Comparison of ENCODE assay signal across 10 mouse cellular contexts in genomic region chr4:145125463-145126220, GRCm38 (mm10).
DNase-seq lines count a peak whose midpoint lies in the region; ATAC-seq lines count a peak whose summit lies in the region.
"Had no signal": no experiment of that assay in that cellular context is flagged by ENCODE, and none has a peak within 500 bp of the region (broad histone marks: within the 10 kb centered on the region; RNA-seq: fewer than 3 reads in every experiment).

No protein-coding gene starts in this region.

- H3K9ac ChIP-seq in hindbrain, embryonic 14.5 days = no peak overlapping the region
- H3K9ac ChIP-seq in hindbrain, embryonic 13.5 days = no peak overlapping the region
- no peak overlapping the region for H3K9ac ChIP-seq in neural tube, embryonic 13.5 days
- 0 out of 2 replicates have a peak overlapping the region, but pooled peaks have one; percentile 26 for H3K9ac ChIP-seq in stomach, embryonic 16.5 days (ENCODE audit: low read length)

- 81% methylated on average over 4 of the region's 4 CpGs for WGBS in hindbrain, embryonic 14.5 days
- WGBS in hindbrain, embryonic 13.5 days = 80% methylated on average over 4 of the region's 4 CpGs
- 75% methylated on average over 4 of the region's 4 CpGs for WGBS in neural tube, embryonic 13.5 days
- 63% methylated on average over 4 of the region's 4 CpGs for WGBS in stomach, embryonic 16.5 days

- peaks cover 92% of the 10 kb centered on the region for H3K36me3 ChIP-seq in hindbrain, embryonic 14.5 days (replicated peaks; ENCODE audit: control insufficient read depth, insufficient read depth)
- peaks cover 85% of the 10 kb centered on the region for H3K36me3 ChIP-seq in hindbrain, embryonic 13.5 days
- H3K36me3 ChIP-seq in neural tube, embryonic 13.5 days = peaks cover 83% of the 10 kb centered on the region
- peaks cover 27% of the 10 kb centered on the region for H3K36me3 ChIP-seq in stomach, embryonic 16.5 days (ENCODE audit: control insufficient read depth, insufficient read depth, low read length)

- DNase-seq in cerebellum, adult 9-10 months = peak; percentile 22
- no peak for DNase-seq in cerebellum, adult 9-11 months
- DNase-seq in hindbrain, embryonic 14.5 days (ENCODE audit: low spot score) = peak; percentile 44
- no peak for DNase-seq in neural tube, embryonic 10.5 days (ENCODE audit: extremely low spot score, low spot score)
- no peak for DNase-seq in urinary bladder, postnatal 36 days (ENCODE audit: low spot score in 2 of 2)
- DNase-seq: B cell, adult 2 months; heart, adult 11 months had no signal

- ATAC-seq in hindbrain, embryonic 14.5 days (ENCODE audit: low FRiP score) = no peak
- ATAC-seq in hindbrain, embryonic 13.5 days (ENCODE audit: low FRiP score) = no peak
- ATAC-seq in neural tube, embryonic 13.5 days (ENCODE audit: low read depth) = no peak
- ATAC-seq in stomach, embryonic 16.5 days (ENCODE audit: insufficient read depth, low FRiP score) = no peak

- H3K27me3 ChIP-seq in hindbrain, embryonic 14.5 days (ENCODE audit: control insufficient read depth, insufficient read depth, low read length) = no peaks in the 10 kb centered on the region
- H3K27me3 ChIP-seq in hindbrain, embryonic 13.5 days = no peaks in the 10 kb centered on the region
- no peaks in the 10 kb centered on the region for H3K27me3 ChIP-seq in neural tube, embryonic 13.5 days
- H3K27me3 ChIP-seq in stomach, embryonic 16.5 days (ENCODE audit: control insufficient read depth, insufficient read depth, low read length) = no peaks in the 10 kb centered on the region

- H3K4me2 ChIP-seq in hindbrain, embryonic 14.5 days (replicated peaks) = no peak overlapping the region
- no peak overlapping the region for H3K4me2 ChIP-seq in hindbrain, embryonic 13.5 days
- no peak overlapping the region for H3K4me2 ChIP-seq in neural tube, embryonic 13.5 days
- H3K4me2 ChIP-seq in stomach, embryonic 16.5 days (ENCODE audit: low read depth, low read length) = no peak overlapping the region

- no peak overlapping the region for H3K4me3 ChIP-seq in hindbrain, embryonic 14.5 days (replicated peaks; ENCODE audit: low read length)
- H3K4me3 ChIP-seq in hindbrain, embryonic 13.5 days = no peak overlapping the region
- no peak overlapping the region for H3K4me3 ChIP-seq in neural tube, embryonic 13.5 days
- no peak overlapping the region for H3K4me3 ChIP-seq in stomach, embryonic 16.5 days (replicated peaks; ENCODE audit: low read length)

- no peaks in the 10 kb centered on the region for H3K9me3 ChIP-seq in hindbrain, embryonic 14.5 days (ENCODE audit: control insufficient read depth, low read length)
- H3K9me3 ChIP-seq in hindbrain, embryonic 13.5 days = no peaks in the 10 kb centered on the region
- H3K9me3 ChIP-seq in neural tube, embryonic 13.5 days = no peaks in the 10 kb centered on the region
- H3K9me3 ChIP-seq in stomach, embryonic 16.5 days (replicated peaks; ENCODE audit: control insufficient read depth, low read length) = no peaks in the 10 kb centered on the region

- no peak overlapping the region for H3K27ac ChIP-seq in hindbrain, embryonic 14.5 days
- no peak overlapping the region for H3K27ac ChIP-seq in hindbrain, embryonic 13.5 days
- peak overlapping the region; percentile 20; the same call in 1 of the 2 replicates for H3K27ac ChIP-seq in neural tube, embryonic 13.5 days (replicated peaks)
- peak overlapping the region; percentile 41; the same call in 1 of the 2 replicates for H3K27ac ChIP-seq in stomach, embryonic 16.5 days (ENCODE audit: low read length)

- no peaks in the 10 kb centered on the region for H3K4me1 ChIP-seq in hindbrain, embryonic 14.5 days (replicated peaks; ENCODE audit: control insufficient read depth, insufficient read depth, low read length)
- H3K4me1 ChIP-seq in hindbrain, embryonic 13.5 days (replicated peaks) = 0 out of 2 replicates have a peak, but pooled peaks cover 3% of the 10 kb centered on the region
- peaks cover 15% of the 10 kb centered on the region for H3K4me1 ChIP-seq in neural tube, embryonic 13.5 days (replicated peaks)
- peaks cover 16% of the 10 kb centered on the region for H3K4me1 ChIP-seq in stomach, embryonic 16.5 days (ENCODE audit: control insufficient read depth, insufficient read depth, low read length)

Comparison
In these comparisons a context has a peak if more than half of its experiments do, and no peak if none do; other contexts are left out.
1. DNase-seq: peak in cerebellum, adult 9-10 months (single experiment) and hindbrain, embryonic 14.5 days (single experiment); none in cerebellum, adult 9-11 months (single experiment), neural tube, embryonic 10.5 days (single experiment) and urinary bladder, postnatal 36 days (0 of 2).
2. H3K27ac ChIP-seq: peak in neural tube, embryonic 13.5 days (single experiment) and stomach, embryonic 16.5 days (single experiment); none in hindbrain, embryonic 14.5 days (single experiment) and hindbrain, embryonic 13.5 days (single experiment).